Mouse (Mus musculus): ENCODE results near the gene Lrrc23. TPM values are rescaled to one million over a fixed set of nuclear protein-coding genes. Genes with fewer than 3 reads are reported as not detected.

Lrrc23 gene
- polyA plus RNA-seq, 1 experiment from 2014 or later, result 0.97 TPM

DNA sequence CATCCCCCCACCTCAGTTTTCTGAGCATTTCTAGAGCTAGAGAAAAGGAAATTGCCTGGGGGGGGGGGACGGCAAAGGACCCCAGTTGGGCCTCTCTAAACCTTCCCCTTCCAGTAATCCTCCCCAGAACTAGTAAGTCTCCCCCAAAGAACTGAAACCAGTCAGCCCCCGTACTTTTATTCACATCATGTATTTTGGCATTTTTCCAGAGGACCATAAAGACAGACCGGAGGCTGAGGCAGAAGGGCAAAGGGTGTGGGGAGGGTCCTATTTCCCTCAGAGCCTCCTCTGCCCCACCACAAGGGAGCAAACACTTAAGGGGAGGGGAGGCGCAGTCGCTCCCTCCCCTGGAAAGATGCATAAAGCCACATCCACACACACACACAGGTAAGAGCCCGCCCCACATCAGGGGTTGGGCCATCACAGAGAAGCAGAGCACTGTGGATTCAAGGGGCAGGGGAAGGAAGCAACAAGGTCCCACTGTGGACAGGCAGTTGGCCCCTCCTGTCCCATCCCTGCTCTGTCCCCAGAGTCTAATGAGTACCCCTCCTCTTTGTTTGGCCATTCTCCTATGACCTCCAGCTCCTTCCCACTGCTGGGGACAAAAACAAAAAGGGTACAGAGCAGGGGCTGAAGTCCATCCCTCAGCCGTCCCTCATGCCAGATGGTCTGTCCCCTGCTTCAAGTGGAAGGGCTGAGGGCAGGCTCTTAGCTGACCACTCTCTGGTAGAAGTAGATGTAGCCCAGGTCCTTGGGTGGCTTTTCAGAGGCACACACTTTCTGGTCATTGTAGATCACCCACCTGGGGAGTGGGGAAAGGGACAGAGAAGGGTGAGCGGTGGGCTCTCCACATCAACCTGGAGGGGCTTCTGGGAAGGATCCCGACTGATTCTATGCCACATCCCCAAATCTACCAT lies 35.6 kb upstream of the Lrrc23 start:
- Histone ChIP-seq H3K27me3 (ENCODE audit: control insufficient read depth, insufficient read depth, low read length) (no peaks in the 10 kb centered on the region), H3K36me3 (replicated peaks; ENCODE audit: control insufficient read depth, insufficient read depth, low read depth, low read length) (peaks cover 18% of the 10 kb centered on the region), H3K4me3 (ENCODE audit: low read depth, low read length) (no peak overlapping the region), H3K27ac (replicated peaks; ENCODE audit: low read depth, low read length) (no peak overlapping the region), H3K4me2 (ENCODE audit: low read depth, low read length) (no peak overlapping the region), H3K4me1 (ENCODE audit: control insufficient read depth, insufficient read depth, low read length) (no peaks in the 10 kb centered on the region), H3K9ac (replicated peaks; ENCODE audit: low read length) (no peak overlapping the region), H3K9me3 (replicated peaks; ENCODE audit: control insufficient read depth, low read length) (no peaks in the 10 kb centered on the region)
- ATAC-seq (replicated peaks; ENCODE audit: insufficient number of reproducible peaks, low FRiP score, low TSS enrichment, low read depth), result no peak
- 73% methylated on average over 9 of the region's 9 CpGs for WGBS
- no peak for DNase-seq (ENCODE audit: low spot score)

DNA sequence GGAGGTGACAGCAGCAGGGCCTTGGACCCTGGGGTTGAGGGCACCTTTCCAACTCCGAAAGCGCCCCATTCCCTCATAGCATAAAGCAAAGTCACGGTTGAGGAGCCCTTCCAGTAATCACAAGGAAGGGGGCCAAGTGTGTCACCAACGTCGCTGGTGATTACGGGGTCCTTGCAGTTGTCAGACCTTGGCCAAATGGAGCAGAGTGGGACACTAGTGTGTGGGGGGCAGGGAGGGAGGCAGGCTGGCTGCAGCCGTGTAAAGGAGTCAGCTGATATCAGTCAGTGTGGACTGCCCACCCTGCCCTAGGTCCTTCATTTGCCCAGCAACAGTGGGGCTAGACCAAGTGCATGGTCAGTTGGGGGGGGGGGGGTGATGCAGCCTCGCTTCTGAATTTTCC lies 34.9 kb upstream of the Lrrc23 start:
- Histone ChIP-seq H3K4me2 (ENCODE audit: low read depth, low read length) (peak overlapping the region; percentile 59), H3K9me3 (replicated peaks; ENCODE audit: control insufficient read depth, low read length) (no peaks in the 10 kb centered on the region), H3K4me1 (ENCODE audit: control insufficient read depth, insufficient read depth, low read length) (no peaks in the 10 kb centered on the region), H3K27ac (replicated peaks; ENCODE audit: low read depth, low read length) (no peak overlapping the region), H3K36me3 (replicated peaks; ENCODE audit: control insufficient read depth, insufficient read depth, low read depth, low read length) (peaks cover 15% of the 10 kb centered on the region), H3K27me3 (ENCODE audit: control insufficient read depth, insufficient read depth, low read length) (no peaks in the 10 kb centered on the region), H3K9ac (replicated peaks; ENCODE audit: low read length) (no peak overlapping the region), H3K4me3 (ENCODE audit: low read depth, low read length) (peak overlapping the region; percentile 53; the same call in 1 of the 2 replicates)
- ATAC-seq (replicated peaks; ENCODE audit: insufficient number of reproducible peaks, low FRiP score, low TSS enrichment, low read depth) (peak; percentile 41), DNase-seq (ENCODE audit: low spot score) (no peak)
- 36% methylated on average over 7 of the region's 8 CpGs for WGBS

DNA sequence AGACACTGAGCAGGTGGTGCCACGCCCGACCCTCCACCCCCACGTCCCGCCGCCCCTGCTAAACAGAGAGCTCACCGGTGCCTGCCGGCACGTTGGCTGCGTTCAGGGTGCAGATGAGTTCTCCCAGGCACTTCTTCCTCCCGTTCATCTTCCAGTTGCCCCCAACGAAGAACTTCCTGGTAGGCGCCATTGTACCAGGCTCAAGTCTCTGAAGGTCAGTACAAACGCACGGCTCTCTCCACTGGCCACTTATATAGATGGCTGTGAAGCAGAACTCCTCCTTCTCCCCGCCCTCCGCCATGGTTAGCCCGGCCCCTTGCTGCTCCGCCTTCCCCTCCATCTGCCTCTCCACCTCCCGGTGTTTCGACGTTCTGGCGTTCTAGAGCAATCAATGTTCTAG lies 34.4 kb upstream of the Lrrc23 start, which contains the start of gene Tpi1:
Gene Tpi1, minus strand, starts transcription at position 364 of the 400 bp plus-strand sequence.
- peak; percentile 95 for DNase-seq (ENCODE audit: low spot score)

DNA sequence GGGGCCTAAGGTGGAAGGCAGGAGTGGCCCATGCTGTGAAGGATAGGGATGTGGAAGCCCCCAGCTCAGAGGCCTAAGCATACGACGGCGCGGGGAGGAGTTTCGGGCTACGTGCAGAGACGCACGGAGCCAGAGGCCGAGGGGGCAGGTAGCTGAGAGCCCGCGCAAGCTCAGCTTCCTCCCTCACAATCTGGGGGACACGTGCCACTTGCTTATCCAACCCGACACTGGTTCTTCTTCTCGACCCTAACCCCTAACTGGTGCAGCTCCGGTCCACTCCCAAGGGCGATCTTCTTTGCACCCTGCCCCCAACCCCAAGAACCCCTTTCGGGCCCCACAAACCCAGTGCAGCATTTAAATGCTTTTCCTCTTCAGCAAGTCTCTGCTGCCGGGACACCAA lies 34.0 kb upstream of the Lrrc23 start:
- ATAC-seq (replicated peaks; ENCODE audit: insufficient number of reproducible peaks, low FRiP score, low TSS enrichment, low read depth), result peak; percentile 51
- Histone ChIP-seq H3K9ac (replicated peaks; ENCODE audit: low read length) (peak overlapping the region; percentile 61), H3K27ac (replicated peaks; ENCODE audit: low read depth, low read length) (peak overlapping the region; percentile 63), H3K4me3 (ENCODE audit: low read depth, low read length) (peak overlapping the region; percentile 53), H3K4me2 (ENCODE audit: low read depth, low read length) (peak overlapping the region; percentile 59), H3K9me3 (replicated peaks; ENCODE audit: control insufficient read depth, low read length) (no peaks in the 10 kb centered on the region), H3K27me3 (ENCODE audit: control insufficient read depth, insufficient read depth, low read length) (no peaks in the 10 kb centered on the region), H3K4me1 (ENCODE audit: control insufficient read depth, insufficient read depth, low read length) (no peaks in the 10 kb centered on the region), H3K36me3 (replicated peaks; ENCODE audit: control insufficient read depth, insufficient read depth, low read depth, low read length) (peaks cover 11% of the 10 kb centered on the region)
- peak; percentile 87 for DNase-seq (ENCODE audit: low spot score)
- WGBS, result 0% methylated on average over 18 of the region's 18 CpGs

More for the DNA sequence above, 34.4 kb upstream of the Lrrc23 start, which contains the start of gene Tpi1:
- H3K9ac ChIP-seq (replicated peaks; ENCODE audit: low read length), result peak within 1 kb of the TSS; percentile 61
- peak within 1 kb of the TSS; percentile 53 for H3K4me3 ChIP-seq (ENCODE audit: low read depth, low read length)
- peak; percentile 81 for ATAC-seq (replicated peaks; ENCODE audit: insufficient number of reproducible peaks, low FRiP score, low TSS enrichment, low read depth)
- H3K36me3 ChIP-seq (replicated peaks; ENCODE audit: control insufficient read depth, insufficient read depth, low read depth, low read length), result peaks cover 15% of the 10 kb centered on the region
- H3K27ac ChIP-seq (replicated peaks; ENCODE audit: low read depth, low read length), result peak within 1 kb of the TSS; percentile 63
- H3K4me1 ChIP-seq (ENCODE audit: control insufficient read depth, insufficient read depth, low read length), result no peaks in the 10 kb centered on the region
- H3K4me2 ChIP-seq (ENCODE audit: low read depth, low read length), result peak within 1 kb of the TSS; percentile 59
- 1% methylated on average over 22 of the region's 22 CpGs for WGBS
- no peaks in the 10 kb centered on the region for H3K9me3 ChIP-seq (replicated peaks; ENCODE audit: control insufficient read depth, low read length)
- no peaks in the 10 kb centered on the region for H3K27me3 ChIP-seq (ENCODE audit: control insufficient read depth, insufficient read depth, low read length)

DNA sequence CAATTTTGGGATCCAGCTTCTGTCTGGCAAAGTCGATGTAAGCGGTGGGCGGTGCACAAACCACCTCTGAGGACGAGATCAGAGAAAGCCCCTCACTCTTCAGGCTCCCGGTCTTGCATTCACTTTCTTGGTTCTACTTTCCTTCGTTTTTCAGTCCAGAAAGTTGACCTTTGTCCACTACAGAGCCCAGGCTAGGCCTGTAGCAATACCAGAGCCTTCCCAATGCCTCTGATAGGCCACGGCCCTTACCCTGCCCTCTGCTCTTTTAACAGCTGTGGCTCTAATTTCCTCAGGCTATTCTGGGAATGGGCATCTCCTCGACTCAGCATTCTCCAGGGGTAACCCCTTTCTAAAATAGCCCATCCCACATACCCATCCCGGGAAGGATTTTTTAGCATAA lies 33.3 kb upstream of the Lrrc23 start:
- H3K36me3 ChIP-seq (replicated peaks; ENCODE audit: control insufficient read depth, insufficient read depth, low read depth, low read length), result peaks cover 4% of the 10 kb centered on the region
- 26% methylated on average over 9 of the region's 9 CpGs for WGBS

DNA sequence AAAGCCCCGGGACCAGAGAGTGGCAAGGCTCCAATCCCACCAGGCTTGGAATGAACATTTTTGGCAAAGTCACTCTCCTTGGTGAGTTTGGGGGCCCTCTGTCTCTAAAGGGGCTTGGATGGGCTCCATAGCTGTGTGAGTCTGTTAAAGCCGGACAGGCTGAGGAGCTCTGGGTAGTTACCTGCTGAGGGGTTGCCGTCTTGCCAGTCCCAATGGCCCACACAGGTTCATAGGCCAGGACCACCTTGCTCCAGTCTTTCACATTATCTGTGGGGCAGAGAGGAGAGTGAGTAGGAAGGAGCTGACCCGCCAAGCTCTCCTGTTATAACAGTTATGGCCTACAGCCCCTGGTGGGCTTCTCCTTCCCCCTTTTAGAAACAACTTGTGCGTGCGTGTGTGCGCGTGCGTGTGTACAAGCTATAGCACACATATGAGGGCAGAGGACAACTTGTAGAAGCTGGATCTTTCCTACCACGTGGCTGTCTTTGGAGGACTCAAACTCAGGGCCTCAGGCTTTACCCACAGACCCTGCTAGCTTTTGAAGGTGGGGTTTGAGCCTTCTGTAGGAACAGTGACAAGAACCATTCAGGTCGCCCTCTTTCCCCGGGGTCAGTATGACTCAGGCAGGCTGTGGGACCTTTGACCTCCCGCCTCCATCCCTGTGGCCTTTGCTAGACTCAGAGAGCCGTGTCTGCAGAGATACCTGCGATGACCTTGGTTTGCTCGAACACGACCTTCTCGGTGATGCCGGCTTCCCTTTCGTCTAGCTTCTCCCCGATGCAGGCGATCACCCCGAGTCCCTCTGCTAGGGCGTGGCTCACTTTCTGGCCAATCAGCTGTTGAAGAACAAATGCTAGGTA lies 32.4 kb upstream of the Lrrc23 start:
- Histone ChIP-seq H3K9ac (replicated peaks; ENCODE audit: low read length) (peak overlapping the region; percentile 61; the same call in 1 of the 2 replicates), H3K27ac (replicated peaks; ENCODE audit: low read depth, low read length) (no peak overlapping the region), H3K36me3 (replicated peaks; ENCODE audit: control insufficient read depth, insufficient read depth, low read depth, low read length) (peaks cover 3% of the 10 kb centered on the region), H3K4me2 (ENCODE audit: low read depth, low read length) (peak overlapping the region; percentile 59), H3K4me3 (ENCODE audit: low read depth, low read length) (peak overlapping the region; percentile 53; the same call in 1 of the 2 replicates), H3K9me3 (replicated peaks; ENCODE audit: control insufficient read depth, low read length) (no peaks in the 10 kb centered on the region), H3K27me3 (ENCODE audit: control insufficient read depth, insufficient read depth, low read length) (no peaks in the 10 kb centered on the region), H3K4me1 (ENCODE audit: control insufficient read depth, insufficient read depth, low read length) (no peaks in the 10 kb centered on the region)
- DNase-seq (ENCODE audit: low spot score), result no peak
- ATAC-seq (replicated peaks; ENCODE audit: insufficient number of reproducible peaks, low FRiP score, low TSS enrichment, low read depth), result no peak
- WGBS, result 82% methylated on average over 24 of the region's 24 CpGs

More for the DNA sequence above, 33.3 kb upstream of the Lrrc23 start:
- DNase-seq (ENCODE audit: low spot score) (peak; percentile 11), ATAC-seq (replicated peaks; ENCODE audit: insufficient number of reproducible peaks, low FRiP score, low TSS enrichment, low read depth) (no peak)
- Histone ChIP-seq H3K27ac (replicated peaks; ENCODE audit: low read depth, low read length) (peak overlapping the region; percentile 63; the same call in 1 of the 2 replicates), H3K4me1 (ENCODE audit: control insufficient read depth, insufficient read depth, low read length) (no peaks in the 10 kb centered on the region), H3K9me3 (replicated peaks; ENCODE audit: control insufficient read depth, low read length) (no peaks in the 10 kb centered on the region), H3K27me3 (ENCODE audit: control insufficient read depth, insufficient read depth, low read length) (no peaks in the 10 kb centered on the region), H3K4me3 (ENCODE audit: low read depth, low read length) (peak overlapping the region; percentile 53), H3K9ac (replicated peaks; ENCODE audit: low read length) (peak overlapping the region; percentile 61), H3K4me2 (ENCODE audit: low read depth, low read length) (peak overlapping the region; percentile 59)

DNA sequence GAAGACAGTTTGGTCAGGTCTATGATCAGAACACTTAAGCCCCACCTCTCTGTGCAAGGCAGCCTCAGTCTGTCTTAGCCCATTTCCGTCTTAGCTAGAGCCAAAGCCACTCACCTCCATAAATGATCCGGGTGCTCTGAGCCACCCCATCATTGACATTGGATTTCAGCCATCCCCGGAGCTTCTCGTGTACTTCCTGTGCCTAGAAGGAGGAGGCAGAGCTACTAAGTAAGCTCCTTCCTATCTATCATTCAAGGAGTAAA lies 31.8 kb upstream of the Lrrc23 start:
- Histone ChIP-seq H3K27me3 (ENCODE audit: control insufficient read depth, insufficient read depth, low read length) (no peaks in the 10 kb centered on the region), H3K27ac (replicated peaks; ENCODE audit: low read depth, low read length) (no peak overlapping the region), H3K4me3 (ENCODE audit: low read depth, low read length) (no peak overlapping the region), H3K36me3 (replicated peaks; ENCODE audit: control insufficient read depth, insufficient read depth, low read depth, low read length) (peaks cover 3% of the 10 kb centered on the region), H3K4me2 (ENCODE audit: low read depth, low read length) (no peak overlapping the region), H3K9me3 (replicated peaks; ENCODE audit: control insufficient read depth, low read length) (no peaks in the 10 kb centered on the region), H3K9ac (replicated peaks; ENCODE audit: low read length) (no peak overlapping the region), H3K4me1 (ENCODE audit: control insufficient read depth, insufficient read depth, low read length) (no peaks in the 10 kb centered on the region)
- 85% methylated on average over 4 of the region's 4 CpGs for WGBS
- DNase-seq (ENCODE audit: low spot score) (no peak), ATAC-seq (replicated peaks; ENCODE audit: insufficient number of reproducible peaks, low FRiP score, low TSS enrichment, low read depth) (no peak)
